Mouse (Mus musculus) liver, adult 2 months (tissue): ENCODE results near the gene Bcl9l. TPM values are rescaled to one million over a fixed set of nuclear protein-coding genes. Genes with fewer than 3 reads are reported as not detected.

ENCODE experiments used
- DNase-seq: peaks from one replicate; pipeline ENCODE4 v3.0.0-alpha.2; 2011; ENCODE audit warnings: low read depth, low spot score; ENCODE audit errors: extremely low read depth
- H3K27ac ChIP-seq: fragments of 200-500 bp; replicated peaks from 2 replicates; pipeline ENCODE4 v1.5.1; 2012; ENCODE audit warnings: low read depth, mild to moderate bottlenecking, control low read depth, inconsistent platforms, low read length; ENCODE audit not compliant: insufficient read depth
- H3K27me3 ChIP-seq: fragments of 200-500 bp; 2 replicates; pipeline ENCODE4 v1.6.1; 2012; ENCODE audit warnings: mild to moderate bottlenecking, moderate library complexity, low read length, inconsistent platforms; ENCODE audit not compliant: control insufficient read depth, insufficient read depth
- H3K36me3 ChIP-seq: fragments of 200-500 bp; 2 replicates; pipeline ENCODE4 v1.6.1; 2012; ENCODE audit warnings: low read length, inconsistent platforms; ENCODE audit not compliant: control insufficient read depth, insufficient read depth
- H3K4me1 ChIP-seq: fragments of 200-500 bp; 2 replicates; pipeline ENCODE4 v1.6.1; 2011; ENCODE audit warnings: low read length; ENCODE audit not compliant: control insufficient read depth, insufficient read depth
- H3K4me3 ChIP-seq: fragments of 200-500 bp; 2 replicates; pipeline ENCODE4 v1.5.1; 2011; ENCODE audit warnings: low read depth, mild to moderate bottlenecking, control low read depth, low read length, moderate library complexity; ENCODE audit not compliant: insufficient read depth
- H3K79me2 ChIP-seq: fragments of 200-500 bp; 2 replicates; pipeline ENCODE4 v1.6.1; 2012; ENCODE audit warnings: inconsistent platforms, mild to moderate bottlenecking, low read length, moderate library complexity; ENCODE audit not compliant: control insufficient read depth, insufficient read depth
- H3K9ac ChIP-seq: fragments of 200-500 bp; 2 replicates; pipeline ENCODE4 v1.6.1; 2012; ENCODE audit warnings: low read depth, mild to moderate bottlenecking, control low read depth, inconsistent platforms, low read length
- CTCF ChIP-seq: fragments of 200-500 bp; IDR thresholded peaks from 2 replicates; pipeline ENCODE4 v1.5.1; 2011; ENCODE audit warnings: low read depth, low read length, control low read depth
- POLR2A ChIP-seq: fragments of 200-500 bp; IDR thresholded peaks from 2 replicates; pipeline ENCODE4 v1.6.1; 2011; ENCODE audit warnings: low read length, control low read depth; ENCODE audit not compliant: insufficient read depth; ENCODE audit errors: extremely low read depth
- WGBS: fragments of 180-500 bp; shearing (Covaris S2); methylation state at CpG from one replicate; pipeline ENCODE4 v1.1.7; 2018; 5-methylcytosine and 5-hydroxymethylcytosine counted together
- polyA plus RNA-seq: library from polyadenylated mRNA; depleted of rRNA; stranded (reverse); fragments of >200 nt; gene quantifications from 2 replicates; pipeline ENCODE4 v1.2.3, GENCODE M21; 2012
- total RNA-seq: library from RNA; depleted of rRNA; stranded (reverse); fragments of >200 nt; gene quantifications from 2 replicates; pipeline ENCODE4 v1.2.3, GENCODE M21; 2014

Bcl9l gene
- total and polyA plus RNA-seq, 2 experiments = 5.4 to 27.9 TPM

DNA sequence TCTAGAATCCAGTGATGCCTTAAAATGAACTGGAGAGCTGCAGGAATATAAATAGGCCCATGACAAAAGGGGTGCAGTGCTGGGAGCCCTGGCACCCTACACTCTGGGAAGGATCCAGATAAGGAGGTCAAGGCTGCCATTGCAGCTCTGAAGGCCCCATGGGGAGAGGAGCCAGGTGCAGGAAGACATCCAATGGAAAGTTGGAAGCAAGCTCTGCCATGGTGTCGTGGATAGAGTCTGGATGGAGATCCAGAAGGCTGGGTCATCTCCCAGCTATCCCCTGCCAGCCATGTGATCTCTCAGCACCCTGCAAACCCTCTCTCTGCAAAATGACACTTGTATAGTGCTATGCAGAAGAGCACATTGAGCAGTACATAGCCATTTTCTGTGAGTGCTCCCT, 8.3 kb upstream of the Bcl9l start:
- Histone ChIP-seq H3K27me3 (no peaks in the 10 kb centered on the region), H3K79me2 (no peaks in the 10 kb centered on the region), H3K9ac (no peak overlapping the region), H3K4me3 (no peak overlapping the region), H3K4me1 (peaks cover 5% of the 10 kb centered on the region), H3K27ac (no peak overlapping the region), H3K36me3 (no peaks in the 10 kb centered on the region)
- WGBS = 8% methylated on average over 1 of the region's 1 CpGs
- no peak for TF ChIP-seq CTCF
- no peak for TF ChIP-seq POLR2A
- no peak for DNase-seq

DNA sequence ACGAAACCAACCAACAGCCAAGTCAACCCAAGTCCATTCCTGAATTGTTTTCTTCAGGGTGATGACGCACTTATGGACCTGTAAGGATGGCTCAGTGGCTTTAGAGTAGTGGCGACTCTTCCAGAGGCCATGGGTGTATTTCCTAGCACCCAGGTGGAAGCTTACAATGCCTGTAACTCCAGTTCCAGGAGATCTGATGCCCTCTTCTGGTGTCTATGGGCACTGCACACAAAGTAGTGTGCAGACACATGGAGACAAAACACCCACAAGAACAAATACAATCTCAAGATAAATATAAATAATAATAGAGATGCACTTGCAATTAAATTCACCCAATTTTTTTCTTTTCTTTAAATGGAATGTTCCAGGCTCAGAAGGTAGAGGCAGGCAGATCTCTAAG, 6.7 kb upstream of the Bcl9l start:
- Histone ChIP-seq H3K4me3 (no peak overlapping the region), H3K36me3 (no peaks in the 10 kb centered on the region), H3K79me2 (no peaks in the 10 kb centered on the region), H3K4me1 (peaks cover 6% of the 10 kb centered on the region), H3K9ac (no peak overlapping the region), H3K27me3 (no peaks in the 10 kb centered on the region), H3K27ac (no peak overlapping the region)
- TF ChIP-seq CTCF = peak; percentile 15; the same call in 1 of the 2 replicates
- TF ChIP-seq POLR2A = no peak
- DNase-seq = no peak
- 99% methylated on average over 3 of the region's 3 CpGs for WGBS

GRCm38 (mm10) chr9:44477339-44478228, 5.0 kb upstream of the Bcl9l start:
- WGBS = 15% methylated on average over 24 of the region's 24 CpGs
- TF ChIP-seq CTCF (peak; percentile 63), POLR2A (no peak)
- peaks cover 6% of the 10 kb centered on the region for H3K4me1 ChIP-seq
- peak; percentile 68 for DNase-seq
- H3K36me3 ChIP-seq = no peaks in the 10 kb centered on the region
- no peak overlapping the region for H3K9ac ChIP-seq
- no peaks in the 10 kb centered on the region for H3K27me3 ChIP-seq
- H3K27ac ChIP-seq = no peak overlapping the region
- H3K79me2 ChIP-seq = 0 out of 2 replicates have a peak, but pooled peaks cover 3% of the 10 kb centered on the region
- H3K4me3 ChIP-seq = peak overlapping the region; percentile 75; the same call in 1 of the 2 replicates

GRCm38 (mm10) chr9:44478229-44478921, 4.2 kb upstream of the Bcl9l start:
- WGBS = 2% methylated on average over 24 of the region's 27 CpGs
- DNase-seq = peak; percentile 30
- Histone ChIP-seq H3K9ac (peak overlapping the region; percentile 85), H3K27me3 (no peaks in the 10 kb centered on the region), H3K79me2 (peaks cover 10% of the 10 kb centered on the region; the same call in 1 of the 2 replicates), H3K4me1 (peaks cover 6% of the 10 kb centered on the region), H3K36me3 (no peaks in the 10 kb centered on the region), H3K27ac (no peak overlapping the region; the same call in 1 of the 2 replicates), H3K4me3 (peak overlapping the region; percentile 75)
- TF ChIP-seq CTCF (no peak), POLR2A (no peak)

DNA sequence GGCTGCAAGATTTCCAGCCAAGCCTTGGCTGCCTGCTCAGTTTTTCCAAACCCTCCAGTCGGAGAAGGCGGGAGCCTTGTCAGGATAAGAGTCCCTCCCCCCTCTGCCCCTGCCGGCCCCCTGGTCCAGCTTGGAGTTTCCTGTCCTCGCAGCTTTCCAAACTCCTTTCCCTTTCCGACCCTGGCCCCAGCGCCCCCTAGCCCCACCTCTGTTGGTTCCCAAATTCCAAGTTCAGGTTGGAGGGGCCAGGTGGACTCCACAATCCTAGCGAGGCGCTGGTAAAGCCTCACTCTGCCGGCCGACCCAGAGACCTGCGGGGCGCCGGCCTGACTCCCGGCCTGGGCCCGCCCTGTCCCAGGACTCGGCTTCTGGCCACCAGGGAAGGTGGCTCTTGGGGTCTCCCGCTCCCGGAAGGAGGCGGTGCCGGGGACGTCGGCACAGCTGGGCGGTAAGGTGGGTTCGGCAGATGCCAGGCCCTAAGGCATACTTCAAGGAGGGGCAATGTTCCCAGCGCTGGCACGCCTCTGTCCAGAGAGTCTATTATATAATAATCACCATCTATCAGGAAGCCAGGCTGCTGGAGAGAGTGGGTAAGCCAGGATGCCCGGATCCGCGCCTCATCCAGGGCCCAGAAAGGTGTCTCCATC, 3.5 kb upstream of the Bcl9l start:
- Histone ChIP-seq H3K79me2 (peaks cover 12% of the 10 kb centered on the region; the same call in 1 of the 2 replicates), H3K27ac (peak overlapping the region; percentile 58), H3K27me3 (no peaks in the 10 kb centered on the region), H3K4me3 (peak overlapping the region; percentile 75), H3K4me1 (peaks cover 6% of the 10 kb centered on the region), H3K36me3 (no peaks in the 10 kb centered on the region), H3K9ac (peak overlapping the region; percentile 85)
- WGBS = under 1% methylated on average over 29 of the region's 29 CpGs
- no peak for TF ChIP-seq POLR2A
- 0 out of 2 replicates have a peak, but pooled peaks have one; percentile 0 for TF ChIP-seq CTCF
- DNase-seq = no peak
